Mouse (Mus musculus) T-helper 17 cell (primary cell): ENCODE measurements around the gene Bin2.

Experiments
- in situ Hi-C, 2 experiments: fragments of 300-600 bp; cut with MboI, MseI; formaldehyde crosslinking; loops; 1 replicate in 1 of 2; 2 replicates in 1 of 2; pipeline ENCODE4 v1.15.1; 2025; ENCODE audit warnings: high pct_unique_total_duplicates in 2 of 2

The Bin2 gene

DNA sequence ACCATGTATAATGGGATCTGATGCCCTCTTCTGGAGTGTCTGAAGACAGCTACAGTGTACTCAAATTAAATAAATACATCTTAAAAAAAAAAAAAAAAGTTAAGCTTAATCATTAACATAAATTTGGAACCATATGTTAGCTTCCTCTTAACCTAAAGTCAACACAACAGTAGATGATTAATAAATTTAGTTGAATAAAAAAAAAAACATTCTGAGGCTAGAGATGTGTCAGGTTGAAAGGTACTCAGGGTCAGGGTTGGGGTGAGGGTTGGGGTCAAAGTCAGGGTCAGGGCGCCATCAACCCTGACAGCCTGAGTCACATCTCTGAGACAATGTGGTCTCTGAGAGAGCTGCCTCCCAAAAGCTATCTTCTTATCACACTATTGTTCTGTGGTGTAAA is 15.1 kb downstream of the Bin2 start:
- in situ Hi-C loops: no loop called here

DNA sequence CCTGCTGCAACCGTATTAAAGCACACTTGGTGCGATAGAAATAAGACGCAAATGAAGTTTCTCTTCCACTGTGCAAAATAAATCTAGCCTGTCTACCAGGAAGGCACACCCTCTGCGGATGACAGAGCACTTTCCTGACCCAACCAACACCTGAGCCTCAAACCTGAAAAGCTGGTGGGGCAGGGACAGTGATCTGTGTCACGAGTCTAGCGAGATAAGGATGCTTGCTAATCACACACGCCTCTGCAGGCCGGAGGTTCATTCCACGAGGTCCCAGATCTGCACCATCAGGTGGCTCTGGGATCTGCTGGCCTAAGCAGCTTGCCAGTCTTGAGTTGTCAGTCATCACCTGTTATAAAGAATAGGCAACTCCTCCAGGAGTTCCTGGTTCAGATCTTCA is 17.7 kb downstream of the Bin2 start:
- in situ Hi-C loops: no loop called here

DNA sequence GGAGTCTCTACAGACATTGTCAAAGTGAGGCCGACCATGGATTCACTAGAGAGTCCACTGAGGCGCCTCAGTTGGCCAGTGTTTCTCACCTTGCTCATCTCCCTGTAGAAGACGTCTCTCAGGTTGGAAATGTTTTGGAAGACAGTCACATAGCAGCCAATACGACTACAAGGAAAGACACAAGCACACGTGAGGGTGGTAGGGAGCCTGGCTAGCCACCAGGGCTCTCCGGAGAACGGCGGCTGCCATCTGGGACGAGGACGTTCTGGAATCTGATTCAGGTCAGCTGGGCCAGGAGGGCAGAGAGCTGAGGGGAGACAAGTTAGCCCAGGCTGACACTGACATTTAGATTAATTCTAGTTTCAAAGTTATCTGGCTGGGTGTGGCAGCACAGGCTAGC is 19.2 kb downstream of the Bin2 start:
- in situ Hi-C loops: no loop called here

DNA sequence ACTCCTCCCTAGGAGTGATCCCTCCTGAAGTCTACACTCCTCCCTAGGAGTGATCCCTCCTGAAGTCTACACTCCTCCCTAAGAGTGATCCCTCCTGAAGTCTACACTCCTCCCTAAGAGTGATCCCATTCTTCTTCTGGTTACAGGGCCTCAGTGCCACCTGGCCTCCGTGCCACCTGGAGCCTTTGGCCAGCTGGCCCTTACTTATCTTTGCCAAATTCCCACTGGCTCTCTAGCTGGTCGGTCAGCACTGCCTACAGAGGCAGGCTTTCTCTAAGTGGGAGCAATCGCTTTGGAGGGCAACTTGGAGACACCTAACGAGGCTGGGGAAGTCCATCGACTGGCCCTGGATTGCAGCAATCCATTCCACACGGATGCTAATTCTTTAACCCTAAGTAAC is 23.2 kb downstream of the Bin2 start:
- in situ Hi-C loops: no loop called here

DNA sequence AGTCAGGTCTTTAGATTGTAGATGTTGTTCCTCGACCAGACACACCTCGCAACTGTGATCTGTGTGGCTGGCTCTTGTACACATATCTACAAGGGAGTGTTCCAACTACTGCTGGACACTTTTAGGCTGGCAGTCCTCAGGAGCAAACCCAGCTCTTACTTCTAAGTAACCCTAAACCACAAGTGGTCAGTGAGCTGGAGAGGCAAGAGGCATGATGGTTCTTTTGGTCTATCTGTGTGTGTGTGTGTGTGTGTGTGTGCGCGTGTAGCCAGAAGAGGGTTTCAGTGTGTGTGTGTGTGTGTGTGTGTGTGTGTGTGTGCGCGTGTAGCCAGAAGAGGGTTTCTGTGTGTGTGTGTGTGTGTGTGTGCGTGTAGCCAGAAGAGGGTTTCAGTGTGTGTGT is 26.9 kb downstream of the Bin2 start:
- in situ Hi-C loops: no loop called here

DNA sequence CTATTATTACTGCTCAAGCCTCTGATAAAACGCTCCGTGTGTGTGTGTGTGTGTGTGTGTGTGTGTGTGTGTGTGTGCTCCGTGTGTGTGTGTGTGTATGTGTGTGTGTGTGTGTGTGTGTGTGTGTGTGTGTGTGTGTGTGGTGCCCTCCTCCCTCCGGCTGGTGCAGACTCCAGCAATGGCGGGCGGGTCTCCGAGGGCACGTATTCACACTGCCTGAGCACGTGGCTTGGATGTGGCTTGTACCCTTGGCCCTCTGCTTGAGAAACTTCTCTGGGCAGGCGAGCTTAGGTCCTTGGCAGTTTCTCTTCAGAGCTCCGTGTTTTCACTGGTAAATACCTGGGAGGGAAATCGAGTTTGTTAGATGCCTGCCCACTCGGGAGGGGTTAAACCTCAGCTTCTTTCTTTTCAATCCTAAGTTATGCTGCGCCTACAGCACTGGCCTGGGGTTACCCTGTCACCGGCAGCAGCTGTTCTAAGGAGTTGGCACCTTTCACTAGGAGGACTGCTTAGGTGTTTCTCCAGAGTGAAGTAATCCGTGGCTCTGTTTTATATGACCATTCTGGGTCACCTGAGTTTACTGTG is 28.0 kb downstream of the Bin2 start:
- in situ Hi-C loops: no loop called here

DNA sequence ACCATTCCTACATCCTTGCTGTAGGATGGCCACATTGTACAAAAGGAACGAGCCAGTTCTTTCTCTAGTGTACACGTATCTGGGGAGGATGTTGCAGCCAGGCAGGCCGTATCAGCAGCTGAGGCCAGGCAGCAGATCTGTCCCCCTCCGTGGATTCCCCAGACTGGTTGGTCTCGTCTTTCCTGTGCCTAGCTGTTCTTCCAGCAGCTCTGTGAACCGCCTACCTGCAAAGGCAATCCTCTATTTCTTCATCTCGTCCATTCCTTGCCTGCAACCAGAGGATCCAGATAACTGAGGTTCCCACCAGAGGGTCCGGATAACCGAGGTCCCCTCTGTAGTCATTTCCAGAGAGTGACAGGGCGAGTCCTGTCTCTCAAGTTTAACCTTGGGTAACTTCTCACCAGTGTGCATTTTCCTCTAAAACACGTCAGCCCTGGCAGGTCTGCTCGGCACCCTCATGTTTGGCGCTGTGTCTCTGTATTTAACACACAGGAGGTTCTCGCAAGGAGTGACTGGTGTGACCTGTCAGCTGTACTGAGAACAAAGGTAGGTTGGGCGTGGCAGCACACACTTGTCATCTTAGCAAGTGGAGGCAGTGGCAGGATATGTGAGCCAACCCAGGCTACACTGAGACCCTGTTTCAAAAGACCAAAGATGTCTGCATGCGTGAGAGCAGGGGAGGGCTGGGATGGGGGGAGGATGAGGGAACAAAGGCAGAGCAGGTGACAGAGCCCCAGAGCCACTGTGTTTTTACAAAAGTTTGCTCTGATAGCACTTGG is 29.2 kb downstream of the Bin2 start:
- in situ Hi-C loops: no loop called here

DNA sequence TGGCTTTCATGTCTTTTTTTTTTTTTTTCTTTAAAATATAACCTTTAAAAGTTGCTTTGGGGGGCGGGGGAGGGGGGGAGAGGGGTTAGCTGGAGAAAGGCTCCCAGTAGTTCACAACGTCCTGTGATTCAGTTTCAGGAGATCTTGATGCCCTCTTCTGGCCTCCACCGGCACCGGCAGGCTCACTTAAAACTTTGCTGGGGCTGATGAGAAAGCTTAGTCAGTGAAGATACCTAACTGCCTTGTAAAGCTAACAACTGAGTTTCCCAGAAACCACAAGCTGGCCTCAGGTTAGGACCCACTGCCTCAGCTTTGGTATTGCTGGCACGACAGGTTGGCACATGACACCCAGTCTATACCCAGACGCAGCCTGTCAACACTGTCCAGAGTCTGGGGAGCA is 31.7 kb downstream of the Bin2 start:
- in situ Hi-C loops: no loop called here

DNA sequence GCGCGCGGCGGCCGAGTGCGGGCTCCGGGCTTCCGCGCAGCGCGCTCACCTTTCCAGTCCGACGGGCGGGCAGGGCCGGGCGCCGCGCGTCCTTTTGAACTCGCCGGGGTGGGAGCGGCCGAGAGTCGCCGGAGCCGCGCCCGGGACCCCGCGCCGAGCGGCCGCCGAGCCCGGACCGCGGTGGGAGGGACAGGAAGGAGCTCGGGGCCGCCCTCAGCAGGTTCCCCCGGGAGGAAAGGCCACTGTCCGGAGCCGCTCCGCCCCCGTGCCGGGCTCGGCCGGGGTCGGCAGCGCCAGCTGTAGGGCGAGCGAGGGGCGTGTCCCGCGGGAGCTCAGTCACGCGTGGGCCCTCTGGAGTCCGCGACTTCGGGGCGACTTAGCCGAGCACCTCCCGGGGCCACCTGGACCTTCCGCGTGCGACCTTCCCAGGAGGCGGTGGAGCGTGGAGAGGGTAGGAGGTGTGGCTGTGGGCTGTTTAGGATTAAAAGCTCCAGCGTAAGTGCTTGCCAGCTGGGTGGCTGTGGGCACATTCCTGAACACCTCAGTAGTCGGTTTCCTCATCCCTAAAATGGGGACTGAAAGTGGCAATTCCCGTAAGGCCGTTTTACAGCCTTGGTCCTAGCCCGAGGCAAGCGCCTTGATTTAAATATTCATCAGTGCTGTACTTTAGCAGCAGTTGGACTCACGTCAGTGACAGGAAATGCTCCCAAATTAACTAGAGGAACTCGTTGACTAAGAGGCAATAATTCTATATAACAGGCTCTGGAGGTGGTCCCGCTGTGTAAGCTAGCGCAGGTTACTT is 32.5 kb downstream of the Bin2 start, which contains the start of gene Smagp:
TSS of gene Smagp (minus strand) at position 241 of the 802 bp plus-strand sequence.
- in situ Hi-C loops: no loop called here

DNA sequence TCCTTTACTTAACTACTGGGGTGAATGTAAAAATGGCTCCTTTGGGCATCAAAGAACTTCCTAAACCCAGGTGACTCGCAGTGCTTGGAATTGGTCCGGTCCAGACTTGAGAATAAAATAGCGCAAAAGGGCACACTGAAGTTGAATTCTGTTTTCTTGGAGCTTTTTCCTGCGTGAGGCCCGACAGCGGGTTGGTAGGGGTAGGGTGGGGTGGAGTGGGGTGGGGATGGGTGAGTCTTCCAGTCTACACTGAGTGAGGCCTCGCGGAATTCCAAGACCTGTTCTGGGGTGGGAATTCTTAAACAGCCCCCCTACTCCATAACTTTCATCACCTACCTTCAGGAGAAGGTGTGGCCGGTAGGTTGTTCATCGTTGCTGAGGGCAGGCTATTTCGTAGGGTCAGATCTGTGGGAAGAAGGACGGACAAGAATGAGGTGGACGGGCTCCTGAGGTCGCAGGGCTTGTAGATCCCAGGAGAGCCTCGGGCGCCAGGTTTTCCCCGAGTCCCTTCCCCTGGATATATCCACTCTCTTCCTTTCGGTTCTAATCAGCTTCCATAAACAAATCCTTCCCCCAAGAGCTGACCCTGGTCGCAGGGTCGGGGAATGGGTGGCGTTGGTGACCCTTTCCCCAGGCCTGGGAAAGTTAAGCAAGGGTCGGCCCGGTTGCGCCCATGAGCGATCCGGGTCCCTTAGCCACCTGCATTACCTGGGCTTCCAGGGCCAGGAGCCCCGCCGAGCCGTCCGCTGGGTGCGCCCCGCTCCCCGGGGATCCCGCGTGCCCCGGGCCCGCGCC is 33.3 kb downstream of the Bin2 start:
- in situ Hi-C loops: no loop called here

DNA sequence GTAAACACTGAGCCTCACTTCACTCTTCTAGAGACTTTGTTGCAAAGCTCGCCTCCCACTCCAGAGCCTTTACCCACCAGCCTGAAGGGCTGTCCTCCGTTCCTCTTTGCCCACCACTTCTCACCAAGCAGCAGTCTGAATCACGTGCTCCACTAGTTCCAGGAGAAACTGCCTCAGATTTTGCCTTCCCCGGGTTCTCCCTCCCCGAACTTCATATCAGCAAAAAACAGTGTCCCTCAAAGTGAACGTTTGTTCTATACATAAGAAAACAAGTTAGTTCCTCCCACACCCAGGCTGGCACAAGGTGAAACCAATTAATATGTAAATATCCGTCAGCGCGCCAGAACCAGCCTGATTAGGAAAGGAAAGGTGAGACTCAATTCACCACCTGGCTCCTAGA is 34.1 kb downstream of the Bin2 start:
- in situ Hi-C loops: no loop called here

DNA sequence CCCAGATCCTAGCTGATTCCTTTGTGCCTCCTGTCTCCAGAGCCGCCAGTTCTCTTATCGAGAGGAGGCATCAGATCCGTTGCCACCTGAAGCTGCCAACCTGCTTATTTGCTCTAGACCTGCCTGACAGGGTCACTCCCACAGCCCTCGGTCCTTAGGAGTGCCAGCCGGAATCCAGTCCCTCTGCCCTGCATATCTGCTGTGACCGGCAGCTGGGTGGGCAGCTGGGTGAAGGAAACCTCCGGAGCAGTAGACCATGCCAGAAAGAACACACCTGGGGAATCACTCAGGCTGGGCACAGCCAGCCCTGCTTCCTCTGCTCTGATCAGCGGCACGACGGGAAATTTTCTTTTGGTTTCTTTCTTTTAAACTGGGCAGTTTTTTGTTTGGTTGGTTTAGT is 36.0 kb downstream of the Bin2 start:
- in situ Hi-C loops: no loop called here

DNA sequence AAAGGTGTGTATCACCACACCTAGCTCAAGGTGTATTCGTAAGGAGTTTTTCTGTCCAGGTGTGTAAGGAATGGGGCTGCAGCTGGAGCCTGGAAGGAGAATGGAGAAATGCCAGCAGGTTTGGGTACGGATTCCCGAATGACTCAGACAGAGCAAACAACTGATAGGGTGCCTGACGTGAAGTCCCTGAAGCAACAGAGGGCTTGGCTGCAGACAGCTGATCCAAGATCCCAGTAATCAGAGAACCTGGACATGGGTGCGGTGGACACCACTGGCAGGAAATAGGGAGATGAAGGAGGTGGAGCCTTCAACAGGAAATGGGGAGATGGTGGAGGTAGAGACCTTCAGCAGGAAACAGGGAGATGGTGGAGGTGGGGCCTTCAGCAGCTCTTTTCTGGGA is 37.0 kb downstream of the Bin2 start:
- in situ Hi-C loops: no loop called here

DNA sequence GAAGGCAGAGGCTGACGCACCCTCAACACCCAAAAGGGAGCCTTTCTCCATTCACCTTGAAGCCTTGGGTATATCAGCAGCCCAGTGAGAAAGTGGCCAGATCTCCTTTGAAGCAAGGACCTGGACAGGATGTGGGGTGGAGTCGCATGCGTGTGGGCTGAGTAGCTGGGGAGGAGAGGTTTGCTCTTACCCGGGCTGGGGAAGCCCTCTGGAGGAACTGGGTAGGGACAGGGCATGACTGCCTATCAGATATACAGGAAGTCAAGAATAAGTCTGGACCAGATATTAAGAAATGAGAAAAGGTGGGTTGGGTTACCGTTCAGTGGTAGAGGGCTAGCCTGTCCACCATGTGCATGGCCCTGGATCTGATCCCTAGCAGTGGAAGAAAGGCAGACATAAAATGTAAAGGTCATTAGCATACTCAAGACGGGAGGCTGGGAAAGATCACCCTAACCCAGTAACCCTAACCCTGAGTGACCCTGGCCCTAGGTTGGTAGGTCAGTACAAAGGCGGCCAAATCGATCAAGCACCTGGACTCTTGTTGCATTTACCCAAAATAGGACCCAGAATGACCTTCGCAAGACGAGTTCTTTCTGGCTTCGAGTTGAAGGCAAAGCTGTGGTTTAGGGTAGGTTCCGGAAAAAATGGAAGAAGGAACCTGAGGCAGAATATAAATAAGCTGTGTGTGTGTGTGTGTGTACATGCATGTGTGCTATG is 37.7 kb downstream of the Bin2 start:
- in situ Hi-C loops: no loop called here

DNA sequence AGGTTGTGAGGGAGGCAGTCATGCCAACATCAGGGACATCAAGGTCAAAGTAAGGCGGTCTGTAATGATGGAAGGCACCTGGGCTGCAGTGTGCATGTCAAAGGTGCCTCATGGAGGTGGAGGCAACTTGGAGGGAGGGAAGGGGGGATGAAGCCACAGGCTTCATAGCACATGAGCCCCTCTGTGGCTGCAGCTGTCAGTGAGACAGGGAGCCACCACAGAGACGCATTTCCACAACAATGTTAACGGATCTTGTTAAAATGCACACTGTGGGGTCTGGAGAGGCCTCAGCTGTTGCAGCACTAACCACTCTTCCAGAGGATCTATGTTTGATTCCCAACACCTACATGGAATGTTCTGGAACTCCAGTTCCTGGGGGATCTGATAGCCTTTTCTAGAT is 39.2 kb downstream of the Bin2 start:
- in situ Hi-C loops: no loop called here

DNA sequence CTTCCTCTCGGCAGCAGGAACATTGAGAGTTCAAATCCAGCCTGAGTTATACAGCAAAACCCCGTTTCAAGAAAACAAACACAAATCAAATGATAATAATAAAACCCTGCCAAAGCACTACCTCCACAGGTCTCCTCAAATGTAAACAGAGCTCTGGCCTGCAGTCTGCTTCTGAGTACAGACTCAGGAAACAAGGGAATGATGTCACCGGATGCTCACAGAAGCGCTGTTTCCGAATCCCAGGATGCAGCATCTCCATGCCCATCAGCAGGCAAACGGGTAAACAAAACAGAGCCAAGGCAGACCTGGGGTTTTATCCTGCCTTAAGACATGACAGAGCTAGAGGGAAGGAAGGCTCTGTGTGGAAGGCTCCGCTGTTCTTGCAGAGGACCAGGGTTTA is 40.6 kb downstream of the Bin2 start:
- in situ Hi-C loops: no loop called here

DNA sequence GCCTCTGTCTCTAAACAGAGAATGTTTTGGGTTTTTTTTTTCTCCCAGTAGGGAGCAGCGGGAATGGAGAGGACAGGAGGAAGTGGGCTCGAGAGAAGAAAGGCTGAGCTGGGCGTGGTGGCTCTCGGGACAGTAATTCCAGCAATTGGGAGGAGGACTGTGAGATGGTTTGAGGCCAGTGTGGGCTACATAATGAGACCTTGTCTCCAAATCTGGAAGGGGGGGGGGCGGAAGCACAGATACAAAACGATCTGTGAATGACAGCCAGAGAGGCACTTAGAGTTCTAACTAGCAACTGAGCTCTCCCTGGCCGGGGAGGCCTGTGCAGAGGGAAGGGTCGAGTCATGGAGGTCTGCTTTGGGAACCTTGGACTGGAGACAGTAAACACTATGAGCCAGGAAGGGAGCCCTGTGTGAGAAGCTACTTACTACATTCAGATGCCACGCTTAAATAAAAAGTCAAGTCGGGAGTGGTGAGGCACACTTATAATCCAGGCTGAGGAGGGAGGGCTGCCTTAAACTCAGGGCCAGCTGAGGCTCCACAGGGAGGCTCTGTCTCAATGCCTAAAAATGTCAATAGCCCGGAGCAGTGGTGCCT is 41.5 kb downstream of the Bin2 start:
- in situ Hi-C loops: no loop called here

DNA sequence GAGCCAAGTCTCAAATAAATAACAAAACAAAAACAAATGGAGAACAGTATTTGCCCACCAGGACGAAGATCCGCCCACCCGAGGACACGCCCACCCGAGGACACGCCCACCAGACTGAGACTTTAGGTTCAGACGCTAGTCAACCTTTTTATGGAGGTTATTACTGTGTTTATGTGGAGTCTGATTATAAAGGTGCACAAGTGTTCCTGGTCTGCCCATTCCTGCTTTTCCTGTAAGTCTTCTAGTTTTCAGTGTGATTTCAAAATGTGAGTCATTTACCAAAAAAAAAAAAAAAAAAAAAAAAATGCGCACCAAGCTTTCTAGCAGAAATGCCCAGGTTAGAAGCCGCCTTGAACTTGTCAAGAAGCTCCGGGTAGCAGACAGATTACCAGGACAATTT is 42.1 kb downstream of the Bin2 start:
- in situ Hi-C loops: no loop called here

DNA sequence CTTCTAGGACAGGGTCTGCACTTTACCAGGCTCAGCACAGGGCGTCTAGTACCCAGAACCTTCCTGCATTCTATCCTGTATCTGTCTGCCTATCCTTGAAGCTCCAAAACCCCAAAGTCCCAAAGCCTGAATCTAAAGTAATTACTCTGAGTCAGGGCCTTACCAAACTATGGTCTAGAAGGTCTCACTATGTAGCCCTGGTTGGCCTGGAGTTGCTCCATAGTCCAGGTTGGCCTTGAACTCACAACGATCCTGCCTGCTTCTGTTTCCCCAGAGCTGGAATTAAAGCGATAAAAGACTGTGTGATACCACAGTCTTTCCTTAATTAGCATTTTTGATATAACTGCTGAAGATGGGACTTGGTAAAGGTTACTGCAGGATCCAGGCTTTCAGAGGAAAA is 44.9 kb downstream of the Bin2 start:
- in situ Hi-C loops: no loop called here

DNA sequence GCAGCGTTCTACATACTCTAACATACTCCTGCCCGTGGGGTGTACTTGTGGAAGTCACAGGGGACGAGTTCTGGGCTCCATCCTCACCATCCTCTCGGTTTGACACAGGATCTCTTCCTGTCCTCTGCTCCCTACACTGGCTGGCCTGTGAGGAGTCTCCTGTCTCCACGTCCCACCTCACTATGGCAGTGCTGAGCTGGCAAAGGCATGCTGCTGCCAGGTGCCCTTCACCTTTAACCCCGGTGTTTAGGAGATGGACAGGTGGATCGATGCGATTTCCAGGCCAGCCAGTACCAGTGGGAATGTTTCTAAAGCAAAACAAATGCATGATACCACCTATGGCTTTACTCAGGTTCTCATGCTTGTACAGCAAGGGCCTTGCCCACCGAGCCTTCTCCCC is 45.6 kb downstream of the Bin2 start:
- in situ Hi-C loops: no loop called here

DNA sequence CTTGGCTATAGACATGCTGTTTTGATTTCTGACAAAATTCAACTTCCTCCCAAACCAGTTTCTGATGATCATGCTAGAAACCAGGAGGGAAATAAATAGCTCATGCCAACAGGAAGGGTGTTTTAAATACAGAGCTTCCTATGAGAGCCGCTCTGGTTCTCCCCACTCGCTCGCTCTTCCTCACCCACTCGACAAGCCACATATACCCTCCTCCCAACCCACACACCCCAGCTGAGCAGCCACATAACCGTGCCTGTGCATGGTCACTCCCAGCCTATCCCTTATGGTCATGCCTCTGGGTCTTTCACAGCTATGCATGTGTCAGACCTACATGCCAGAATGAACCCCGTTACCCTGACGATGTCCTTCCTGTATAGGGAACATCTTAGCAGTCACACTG is 47.2 kb downstream of the Bin2 start:
- in situ Hi-C loops: no loop called here
